Mouse (Mus musculus) layer of hippocampus, adult 9-10 months (tissue): ENCODE measurements around the gene Vsig10.
"Not testable (repeated sequence)": the region's sequence is repeated elsewhere in the genome, so short reads cannot be mapped to it uniquely, and the experiment has no call there.

Experiments used
- DNase-seq: peaks from one replicate; pipeline ENCODE4 v3.0.0; 2022; ENCODE audit warnings: low spot score

The Vsig10 gene

DNA sequence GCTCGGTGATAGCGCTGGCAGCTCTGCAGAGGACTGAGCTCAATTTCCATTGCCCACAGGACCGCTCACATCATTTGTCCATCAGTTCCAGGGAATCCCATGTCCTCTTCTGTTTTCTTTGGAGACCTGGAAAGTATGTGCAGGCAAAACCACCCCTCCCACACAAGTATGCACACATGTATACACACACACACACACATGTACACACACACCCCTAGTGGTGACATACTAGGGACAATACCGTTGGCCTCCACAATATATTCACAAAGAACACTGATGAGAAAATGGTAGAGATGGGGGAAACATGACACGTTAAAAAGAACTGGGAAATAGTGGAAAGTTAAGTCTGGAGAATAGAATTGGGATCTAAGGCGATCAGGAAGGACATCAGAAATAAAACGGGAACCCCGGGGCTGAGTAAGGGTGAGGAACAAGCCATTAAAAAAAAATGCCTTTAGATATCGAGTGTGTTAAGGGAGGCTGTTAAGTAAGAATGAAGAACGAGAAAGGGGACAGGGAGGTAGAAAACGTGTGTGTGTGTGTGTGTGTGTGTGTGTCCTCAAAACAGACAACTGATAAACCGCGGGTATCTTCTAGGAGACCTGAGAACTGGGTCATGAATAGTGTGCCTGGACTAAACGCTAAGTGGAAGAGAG lies 36.9 kb downstream of the Vsig10 start:
- DNase-seq: no peak

DNA sequence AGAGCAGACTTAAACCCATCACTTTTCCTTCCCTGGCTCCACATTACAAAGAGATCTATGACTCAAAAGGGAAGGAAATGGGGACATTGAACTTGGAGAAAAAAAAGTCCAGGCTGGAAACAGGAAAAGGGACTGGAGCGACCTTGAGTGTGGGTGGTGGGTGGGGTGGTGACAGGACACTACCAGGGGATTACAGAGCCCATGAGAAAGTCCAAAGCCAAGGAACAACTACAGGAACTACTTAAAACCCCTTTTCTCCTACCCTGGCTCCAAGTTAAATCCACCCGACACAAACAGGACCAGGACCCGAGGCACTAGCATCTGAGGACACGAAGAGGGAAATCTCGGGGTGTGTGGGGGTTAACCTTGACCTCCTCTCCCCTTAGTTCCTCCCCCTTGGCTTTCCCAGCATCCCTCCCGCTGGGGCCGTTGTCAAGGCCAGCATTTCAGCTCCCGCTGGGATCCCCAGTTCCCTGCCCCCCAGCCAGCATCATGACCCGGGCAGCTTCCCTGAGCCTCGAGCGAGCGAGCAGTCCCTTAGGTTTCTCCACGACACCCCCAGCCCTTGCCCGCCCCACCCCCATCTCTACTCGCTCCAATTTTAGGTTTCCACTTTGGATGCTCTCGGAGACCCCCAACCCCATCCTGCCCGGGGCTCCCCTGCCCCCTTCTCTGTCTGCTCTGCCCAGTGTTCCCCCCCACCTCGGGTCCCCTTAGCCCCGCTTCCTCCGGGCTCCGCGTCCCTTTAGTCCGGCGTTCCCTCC lies 37.7 kb downstream of the Vsig10 start:
- DNase-seq: no peak

DNA sequence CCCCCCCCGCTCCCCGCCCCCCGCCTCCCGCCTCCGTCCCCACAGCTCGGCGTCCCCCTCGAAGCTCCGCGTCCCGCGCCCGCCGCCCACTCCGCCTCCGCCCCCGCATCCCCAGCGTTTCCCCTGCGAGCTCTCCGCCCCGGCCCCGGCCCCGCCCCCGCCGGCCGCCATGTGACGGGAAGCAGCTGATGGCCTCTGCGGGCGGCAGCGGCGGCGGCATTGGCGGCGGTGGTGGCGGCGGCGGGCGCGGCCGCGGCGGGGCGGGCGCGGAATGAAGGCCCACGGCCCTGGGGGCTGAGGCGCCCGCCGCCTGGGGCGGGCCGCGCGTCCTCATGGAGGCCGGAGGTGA lies 38.2 kb downstream of the Vsig10 start, which contains the start of gene Wsb2:
Wsb2 (plus strand) TSS at position 176 of the 349 bp plus-strand sequence.
- no peak for DNase-seq

DNA sequence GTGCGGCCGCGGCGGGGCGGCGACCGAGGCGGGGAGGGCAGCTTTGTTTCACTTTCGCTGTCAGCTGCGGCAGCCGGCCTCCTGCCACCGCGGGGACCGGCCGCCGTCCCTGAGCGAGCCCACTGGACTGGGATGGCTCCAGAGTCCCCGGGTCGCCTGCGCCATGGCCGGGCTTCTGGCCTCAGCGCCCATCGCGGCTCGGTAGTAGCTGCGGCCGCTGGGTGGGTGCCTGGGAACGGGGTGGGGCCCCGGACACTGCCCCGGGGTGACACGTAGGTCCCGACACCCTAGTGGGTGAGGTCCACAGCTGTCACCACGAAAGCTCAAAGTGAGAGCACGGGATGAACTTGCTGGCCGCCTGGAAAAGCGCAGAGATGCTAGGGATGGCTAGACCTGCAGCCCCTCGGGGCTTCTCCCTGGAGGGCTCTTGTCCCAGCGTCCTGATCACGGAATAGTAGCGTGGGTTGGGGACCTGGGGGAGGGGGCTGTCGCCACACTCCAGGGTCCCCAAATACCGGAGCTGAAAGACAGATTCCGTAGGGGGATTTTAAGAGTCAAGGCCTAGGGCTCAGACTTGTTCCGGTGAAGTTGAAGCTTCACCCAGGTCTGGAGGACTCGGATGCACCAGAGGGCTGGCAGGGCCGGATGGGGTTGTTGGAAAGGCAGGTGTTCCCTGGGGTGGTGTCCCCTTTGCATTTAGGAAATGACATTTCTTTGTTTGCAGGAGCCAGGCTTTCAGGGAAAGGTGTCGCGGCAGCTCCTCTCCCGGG lies 38.8 kb downstream of the Vsig10 start:
- no peak for DNase-seq

DNA sequence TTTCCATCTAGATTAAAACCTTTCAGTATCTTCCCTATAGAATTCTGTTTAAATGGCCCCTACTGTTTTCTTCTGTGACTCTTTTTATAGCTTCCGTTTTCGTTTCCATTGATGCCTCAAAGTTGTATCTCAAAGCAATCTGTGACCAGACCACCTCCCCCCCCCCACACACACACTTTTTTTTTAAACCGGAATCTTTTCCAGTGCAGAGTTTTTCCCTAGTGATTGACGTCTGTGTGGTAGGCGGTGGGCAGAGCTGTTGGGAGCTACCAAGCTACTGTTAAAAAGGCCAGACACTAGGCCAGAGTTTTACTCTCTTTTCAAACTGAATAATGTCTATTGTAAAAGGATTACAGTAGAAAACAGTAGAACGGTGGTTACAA lies 39.4 kb downstream of the Vsig10 start:
- no peak for DNase-seq

DNA sequence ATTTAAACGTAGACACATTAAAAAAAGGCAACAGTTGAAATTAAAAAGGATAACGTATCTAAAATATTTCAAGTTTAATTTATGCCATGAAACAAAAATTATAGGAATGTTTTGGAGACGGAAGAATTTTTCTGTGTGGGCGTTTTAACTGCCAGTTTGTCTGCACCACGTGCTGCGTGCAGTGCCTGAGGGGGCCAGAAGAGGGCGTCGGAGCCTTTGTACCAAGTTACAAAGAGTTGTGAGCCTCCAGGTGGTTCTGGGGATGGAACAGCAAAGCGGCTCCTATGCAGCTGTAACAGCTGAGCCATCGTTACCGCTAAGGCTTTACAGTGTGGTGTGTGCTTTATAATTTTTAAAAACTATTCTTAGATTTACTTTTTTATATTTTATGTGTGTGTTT lies 39.8 kb downstream of the Vsig10 start:
- DNase-seq: no peak

DNA sequence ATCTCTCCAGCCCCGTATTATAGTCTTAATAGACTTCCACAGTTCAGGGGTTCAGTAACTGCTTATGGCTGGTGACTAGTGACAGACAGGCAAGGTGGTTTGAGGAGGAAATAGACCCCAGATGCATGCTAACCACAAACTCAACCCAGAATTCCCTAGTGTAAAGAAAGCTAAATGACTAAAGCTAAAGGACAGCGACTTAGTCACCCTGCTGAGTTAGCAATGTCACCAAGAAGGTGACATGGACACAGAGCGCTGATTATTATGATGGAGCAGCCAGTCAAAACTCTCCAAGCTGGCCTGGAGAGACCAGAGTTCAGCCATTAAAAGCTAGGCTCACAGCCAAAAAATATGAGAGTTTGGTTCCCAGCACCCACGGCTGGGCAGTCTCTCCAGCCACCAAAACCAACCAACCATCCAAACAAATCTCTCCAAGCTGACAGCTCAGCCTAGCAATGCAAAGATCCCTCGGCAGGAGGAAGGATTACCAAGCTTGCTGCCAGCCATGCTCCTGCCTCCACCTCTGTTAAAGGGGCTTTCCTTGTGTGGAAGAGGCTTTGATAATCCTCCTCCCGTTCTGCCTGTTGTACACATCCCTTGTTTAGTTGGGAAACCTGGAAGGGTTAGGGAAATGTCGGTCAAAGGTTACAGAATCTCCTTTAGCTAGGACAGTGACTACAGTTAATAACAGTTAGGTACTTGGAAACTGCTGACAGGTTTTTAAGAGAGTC lies 40.8 kb downstream of the Vsig10 start:
- DNase-seq: no peak

DNA sequence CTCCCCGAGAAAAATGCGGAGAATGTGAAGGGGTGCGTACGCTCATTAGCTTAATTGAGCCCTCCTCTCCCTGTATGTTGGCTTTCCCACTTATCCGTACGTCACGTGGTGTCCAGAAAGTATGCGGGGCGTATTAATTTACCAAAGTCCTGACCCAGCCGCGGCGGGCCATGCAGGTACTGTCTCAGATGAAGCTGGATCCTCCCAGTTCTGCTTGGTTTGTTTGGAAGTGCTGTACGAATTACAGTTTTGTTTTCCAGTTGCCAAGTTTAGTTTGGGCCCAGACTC lies 41.3 kb downstream of the Vsig10 start:
- DNase-seq: no peak

DNA sequence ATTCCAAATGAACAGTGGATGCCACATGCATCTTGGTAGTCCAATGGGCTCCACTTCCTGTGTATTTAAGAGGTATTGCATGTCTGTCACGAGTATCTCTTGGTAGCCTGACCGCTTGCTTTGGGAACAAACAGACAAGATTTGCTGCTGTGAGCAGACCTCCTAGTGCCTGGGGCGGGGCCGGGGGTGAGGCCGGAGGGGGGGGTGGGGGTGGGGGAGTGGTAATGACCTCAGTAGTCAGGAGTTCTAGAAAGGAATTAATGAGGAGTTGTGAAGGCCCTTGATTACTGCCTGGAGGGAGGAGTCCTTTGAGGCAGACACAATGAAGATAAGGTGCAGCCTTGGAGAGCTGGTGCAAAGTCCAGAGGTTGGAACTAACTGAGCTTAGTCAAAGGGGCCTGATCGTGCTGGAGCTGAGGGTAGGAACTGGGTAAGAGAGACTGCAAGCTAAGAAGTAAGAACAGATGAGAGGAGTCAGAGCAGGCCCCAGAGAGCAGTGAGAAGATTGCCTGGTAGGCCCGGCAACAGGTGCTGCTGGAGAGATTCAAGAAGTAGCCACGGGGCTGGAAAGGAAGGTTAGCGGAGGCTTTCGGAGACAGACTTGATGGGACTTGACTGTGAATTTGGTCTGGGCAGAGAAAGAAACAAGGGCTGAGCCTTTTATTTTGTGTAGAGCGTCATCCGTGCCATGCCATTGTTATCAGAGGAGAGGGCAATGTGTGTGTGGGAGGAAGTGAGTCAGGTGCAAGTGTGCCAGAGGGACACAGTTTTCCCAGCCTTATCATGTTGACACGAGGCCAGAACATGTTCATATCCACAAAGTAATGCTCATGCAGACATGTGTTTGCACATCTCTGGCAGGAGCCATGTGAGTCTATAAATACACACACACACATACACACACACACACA lies 42.0 kb downstream of the Vsig10 start:
- DNase-seq: no peak

DNA sequence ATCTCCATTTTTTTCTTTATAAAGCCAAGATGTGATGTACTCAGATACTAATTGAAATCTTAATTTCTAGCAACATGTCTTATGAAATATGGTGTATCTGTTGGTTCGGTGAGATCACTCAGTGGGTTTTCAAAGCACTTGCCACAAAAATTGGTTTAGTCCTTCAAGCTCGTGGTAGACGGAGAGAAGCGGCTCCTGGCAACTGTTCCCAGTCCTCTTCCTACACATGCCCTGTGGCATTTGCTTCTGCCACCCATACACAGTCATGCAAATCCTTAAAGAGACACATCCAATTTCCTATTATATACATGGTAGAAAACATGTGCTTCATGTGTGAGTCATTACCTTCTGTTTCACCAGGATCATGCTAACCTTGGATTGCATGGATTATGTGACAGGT lies 42.7 kb downstream of the Vsig10 start:
- no peak for DNase-seq

DNA sequence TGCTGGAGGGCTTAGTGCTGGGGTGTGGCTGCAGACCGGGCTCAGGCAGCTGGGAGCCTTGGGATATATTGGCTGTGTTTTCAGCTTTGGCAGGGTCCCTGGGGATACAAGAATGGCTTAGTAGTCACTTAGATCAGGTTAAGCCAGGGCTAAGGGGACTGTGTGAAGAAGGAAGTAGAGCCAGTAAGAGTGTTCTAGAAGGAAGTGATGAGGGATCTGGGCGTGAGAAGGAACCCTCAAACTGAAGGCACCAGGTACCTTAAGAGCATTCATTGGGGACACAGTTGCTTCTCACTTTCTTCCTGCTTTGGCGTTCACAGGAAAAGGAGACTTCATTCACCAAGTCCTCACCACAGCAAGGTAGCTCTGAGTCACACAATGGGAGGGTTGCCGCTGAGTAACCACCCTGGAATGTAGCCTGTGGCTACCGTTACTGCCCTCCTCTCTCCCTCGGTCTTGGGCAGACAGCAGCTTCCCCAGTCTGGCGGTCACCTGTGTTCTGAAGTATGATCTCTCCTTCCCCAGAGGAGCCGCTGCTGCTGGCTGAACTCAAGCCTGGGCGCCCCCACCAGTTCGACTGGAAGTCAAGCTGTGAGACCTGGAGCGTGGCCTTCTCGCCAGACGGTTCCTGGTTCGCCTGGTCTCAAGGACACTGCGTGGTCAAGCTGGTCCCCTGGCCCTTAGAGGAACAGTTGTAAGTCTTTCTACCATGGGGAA lies 44.3 kb downstream of the Vsig10 start:
- DNase-seq: no peak

DNA sequence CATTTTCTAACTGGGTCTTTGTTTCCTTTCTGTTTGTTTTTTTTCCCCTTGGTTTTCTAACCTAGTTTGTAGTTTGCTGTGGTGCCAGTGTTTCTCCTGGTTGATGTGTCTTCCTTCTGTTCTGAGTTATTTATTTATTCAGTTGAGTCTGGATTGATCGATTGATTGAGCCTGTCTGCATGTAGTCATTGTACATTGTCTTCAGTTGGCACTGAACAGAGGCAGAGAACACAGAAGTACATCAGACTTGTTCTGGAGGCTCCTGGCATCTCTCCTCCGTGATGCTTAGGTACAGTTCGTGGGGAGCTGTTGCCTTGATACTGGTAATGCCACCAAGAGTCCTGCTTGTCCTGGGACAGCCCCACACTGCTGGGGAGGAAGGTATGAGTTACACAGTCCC lies 45.9 kb downstream of the Vsig10 start:
- no peak for DNase-seq

DNA sequence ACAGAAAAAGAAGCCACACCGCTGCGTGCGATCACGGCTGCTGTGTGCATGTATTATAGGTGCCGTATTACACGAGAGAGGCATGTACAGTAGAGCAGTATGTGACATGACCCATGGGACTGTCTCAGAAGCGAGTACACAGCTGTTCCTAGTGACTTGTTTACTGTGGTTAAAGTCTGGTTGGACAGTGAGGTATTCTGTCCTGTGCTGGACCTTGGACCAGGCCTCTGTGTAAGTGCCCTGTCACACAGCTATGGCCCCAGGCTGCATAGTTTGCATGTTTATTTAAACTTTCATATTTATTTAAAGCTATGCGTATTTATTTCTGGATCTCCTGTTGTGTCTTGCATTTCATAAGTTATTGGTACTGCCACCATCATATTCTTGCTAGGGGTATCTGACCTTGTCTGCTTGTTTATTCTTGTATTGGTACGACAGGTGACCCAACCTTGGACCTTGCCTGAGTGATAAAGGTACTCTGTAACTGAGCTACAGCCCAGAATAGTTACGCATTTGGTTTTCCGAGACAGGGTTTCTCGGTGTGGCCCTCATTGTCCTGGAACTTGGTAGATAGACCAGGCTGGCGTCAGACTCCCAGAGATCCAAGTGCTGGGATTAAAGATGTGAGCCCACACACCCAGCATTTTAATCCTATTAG lies 47.1 kb downstream of the Vsig10 start:
- no peak for DNase-seq

DNA sequence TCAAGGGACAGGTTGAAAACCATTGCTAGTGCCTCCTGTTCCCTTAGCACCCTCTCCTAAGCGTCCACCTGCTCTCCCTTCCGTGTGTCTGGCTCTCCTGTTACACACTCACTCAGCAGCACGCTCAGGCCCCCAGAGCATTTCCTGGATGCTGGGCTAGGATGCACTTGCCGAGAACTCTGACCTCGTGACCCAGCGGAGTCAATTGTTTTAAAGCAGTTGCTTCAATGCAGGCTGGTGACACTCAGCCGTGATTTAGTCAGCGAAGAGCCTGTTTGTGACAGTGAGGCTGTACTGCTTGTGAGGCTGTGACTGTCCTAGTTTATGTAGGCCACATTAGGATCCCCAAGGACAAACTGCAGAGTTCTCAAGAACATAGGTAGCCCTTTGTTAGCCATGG lies 48.3 kb downstream of the Vsig10 start:
- DNase-seq: no peak

DNA sequence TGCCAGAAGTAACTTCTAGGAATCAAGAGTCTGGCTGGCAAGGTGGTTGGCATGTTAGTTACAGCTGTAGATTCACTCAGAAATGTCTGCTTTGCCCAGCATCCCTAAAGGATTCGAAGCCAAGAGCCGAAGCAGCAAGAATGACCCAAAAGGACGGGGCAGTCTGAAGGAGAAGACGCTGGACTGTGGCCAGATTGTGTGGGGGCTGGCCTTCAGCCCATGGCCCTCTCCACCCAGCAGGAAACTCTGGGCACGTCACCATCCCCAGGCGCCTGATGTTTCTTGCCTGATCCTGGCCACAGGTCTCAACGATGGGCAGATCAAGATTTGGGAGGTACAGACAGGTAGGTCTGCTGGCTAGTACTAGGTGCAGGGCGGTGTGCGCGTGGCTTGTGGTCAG lies 51.7 kb downstream of the Vsig10 start:
- DNase-seq: no peak

DNA sequence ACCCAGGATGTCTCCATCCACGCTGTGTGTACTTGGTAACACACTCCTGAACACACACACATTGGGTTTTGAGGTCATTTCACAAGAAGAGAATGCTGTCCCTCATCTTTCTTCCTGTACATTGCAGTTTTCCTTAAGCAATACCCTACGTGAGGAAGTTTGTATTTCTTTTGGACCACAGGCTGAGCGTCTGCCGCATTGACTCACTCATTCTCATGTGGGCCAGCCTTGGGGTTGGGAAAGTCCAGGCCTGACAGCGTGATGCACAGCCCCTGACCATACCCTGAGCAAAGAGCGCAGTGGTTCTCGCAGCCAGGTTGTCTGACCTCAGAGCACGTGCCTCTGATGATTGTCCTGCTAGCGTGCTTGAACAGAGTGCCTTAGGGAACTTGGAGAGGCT lies 54.5 kb downstream of the Vsig10 start:
- no peak for DNase-seq

DNA sequence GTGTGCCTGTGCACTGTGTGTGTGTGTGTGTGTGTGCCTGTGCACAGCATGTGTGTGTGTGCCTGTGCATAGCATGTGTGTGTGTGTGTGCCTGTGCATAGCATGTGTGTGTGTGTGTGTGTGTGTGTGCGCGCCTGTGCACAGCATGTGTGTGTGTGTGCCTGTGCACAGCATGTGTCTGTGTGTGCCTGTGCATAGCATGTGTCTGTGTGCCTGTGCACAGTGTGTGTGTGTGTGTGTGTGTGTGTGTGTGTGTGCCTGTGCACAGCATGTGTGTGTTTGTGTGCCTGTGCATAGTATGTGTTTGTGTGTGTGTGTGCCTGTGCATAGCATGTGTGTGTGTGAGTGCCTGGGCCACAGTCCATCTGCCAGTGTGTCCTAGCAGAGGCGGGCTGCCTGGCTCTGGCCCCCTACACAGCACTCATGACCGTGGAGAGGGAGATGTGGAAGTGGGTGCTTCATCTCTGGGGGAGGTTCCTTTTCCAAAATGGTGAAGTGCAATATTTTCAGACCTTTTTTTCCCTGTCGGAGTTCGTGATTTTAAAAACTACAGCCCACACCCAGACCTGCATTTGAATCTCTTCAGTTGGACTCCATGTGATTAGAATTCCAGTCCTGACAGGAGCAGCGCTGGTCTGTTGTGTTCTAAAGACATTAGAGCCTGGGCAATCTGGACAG lies 55.6 kb downstream of the Vsig10 start:
- DNase-seq: no peak

DNA sequence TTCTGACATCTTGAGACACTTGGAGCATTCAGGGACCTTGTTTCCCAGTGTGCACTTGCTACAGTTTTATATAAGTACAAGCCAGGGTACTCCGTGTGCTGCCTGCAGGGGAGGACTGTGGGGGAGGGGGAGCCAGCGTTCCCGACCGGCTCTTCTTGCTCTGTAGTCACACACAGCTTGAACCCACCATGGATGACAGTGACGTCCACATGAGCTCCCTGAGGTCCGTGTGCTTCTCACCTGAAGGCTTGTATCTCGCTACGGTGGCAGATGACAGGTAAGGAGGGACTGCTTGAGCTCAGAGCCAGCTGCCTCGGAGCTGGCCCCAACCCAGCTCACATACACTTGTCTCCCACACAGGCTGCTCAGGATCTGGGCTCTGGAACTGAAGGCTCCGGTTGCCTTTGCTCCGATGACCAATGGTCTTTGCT lies 57.5 kb downstream of the Vsig10 start:
- no peak for DNase-seq

DNA sequence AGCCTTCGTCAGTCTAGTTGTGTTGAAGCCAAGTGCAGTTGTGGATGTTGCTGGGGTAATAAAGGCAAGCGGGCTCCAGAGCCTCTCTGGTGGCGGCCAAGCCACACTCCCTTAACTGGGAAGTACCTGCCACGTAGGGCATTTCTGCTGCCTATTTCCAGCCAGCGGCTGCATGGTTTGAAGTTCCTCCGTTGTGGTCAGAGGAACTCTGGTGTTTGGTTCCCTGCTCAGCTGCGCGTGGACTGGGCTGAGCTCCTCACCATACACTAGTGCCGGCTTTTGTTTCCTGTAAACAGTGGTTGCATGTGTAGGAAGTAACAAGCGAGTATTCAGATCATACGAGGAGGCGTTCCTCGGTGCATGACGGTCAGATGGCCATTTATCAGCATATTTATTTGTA lies 58.8 kb downstream of the Vsig10 start:
- DNase-seq: not testable (repeated sequence)

DNA sequence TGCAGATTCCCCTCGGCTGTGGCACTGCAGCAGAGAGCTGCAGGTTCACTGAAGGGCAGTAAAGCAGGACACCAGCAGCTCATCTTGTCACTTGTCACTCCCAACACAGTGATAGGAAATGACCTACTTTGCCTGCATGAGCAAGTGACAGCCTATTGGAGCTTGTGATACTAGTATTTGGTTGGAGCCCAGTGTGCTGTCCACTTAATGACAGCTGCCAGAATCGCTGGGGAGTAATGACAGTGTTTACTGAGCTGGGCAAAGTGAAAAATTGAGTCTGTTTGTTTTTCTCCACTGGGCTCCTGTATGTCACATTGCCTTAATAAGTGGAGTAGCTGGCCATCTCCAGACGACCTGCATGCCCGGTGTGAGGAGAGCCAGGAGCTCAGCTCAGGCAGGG lies 61.3 kb downstream of the Vsig10 start:
- DNase-seq: no peak
